Mouse (Mus musculus) urinary bladder, adult 18-20 months (tissue): ENCODE measurements around the gene Dpagt1.
A peak's percentile ranks its signal among the peaks of the same experiment; 100 is the strongest.
"Not testable (repeated sequence)": the region's sequence is repeated elsewhere in the genome, so short reads cannot be mapped to it uniquely, and the experiment has no call there.

Experiments used
- DNase-seq, 2 experiments: peaks; one replicate each; pipeline ENCODE4 v3.0.0; 2022; ENCODE audit warnings: low spot score in 2 of 2, mixed read lengths in 2 of 2

The Dpagt1 gene

DNA sequence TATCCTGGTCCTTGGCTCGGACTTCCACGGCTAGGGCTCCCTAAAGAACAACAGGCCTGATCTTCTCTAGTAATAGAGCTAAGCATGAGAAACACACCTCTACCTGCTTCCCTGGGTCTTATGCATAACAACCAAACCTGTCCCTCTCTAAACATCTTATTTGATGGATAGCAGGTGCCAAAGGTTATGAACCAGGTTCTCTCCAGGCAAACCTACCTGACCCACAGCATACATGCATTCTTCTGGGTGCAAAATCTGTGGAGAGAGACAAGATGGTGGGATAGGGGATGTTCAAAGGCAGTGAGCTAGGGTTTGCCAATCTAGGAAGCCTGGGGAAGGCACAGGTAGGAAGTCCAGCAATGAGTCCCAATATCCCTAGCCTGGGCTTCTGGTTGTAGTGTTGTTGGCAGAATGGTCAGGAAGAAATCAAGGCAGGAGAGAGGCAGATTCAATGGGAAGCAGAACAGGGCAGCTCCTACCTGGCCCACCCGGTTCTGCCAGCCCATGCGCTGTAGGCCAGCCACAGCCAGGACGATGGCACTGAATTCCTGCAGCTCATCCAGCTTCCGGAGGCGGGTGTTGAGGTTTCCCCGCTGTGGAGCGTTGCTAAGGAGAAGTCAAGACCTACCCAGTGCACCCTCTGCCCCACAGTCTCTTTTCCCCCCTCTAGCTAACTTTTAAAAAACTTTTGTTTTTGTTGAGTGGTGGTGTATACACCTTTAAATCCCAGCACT lies 11.8 kb downstream of the Dpagt1 start:
- DNase-seq: no peak

DNA sequence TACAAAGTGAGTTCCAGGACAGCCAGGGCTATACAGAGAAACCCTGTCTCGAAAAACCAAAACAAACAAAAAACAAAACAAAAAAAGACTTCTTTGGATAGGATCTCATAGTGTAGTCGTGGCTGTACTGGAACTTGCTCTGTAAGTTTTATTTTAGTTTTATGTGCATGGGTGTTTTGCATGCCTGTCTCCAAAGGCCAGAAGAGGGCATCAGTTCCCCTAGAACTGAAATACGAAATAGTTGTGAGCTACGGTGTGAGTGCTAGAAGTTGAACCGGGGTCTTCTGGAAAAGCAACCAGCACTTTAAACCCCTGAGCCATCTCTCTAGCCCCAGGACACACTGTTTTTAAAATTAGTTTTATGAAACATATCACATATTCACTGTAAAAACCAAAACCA lies 12.8 kb downstream of the Dpagt1 start:
- DNase-seq: no peak

DNA sequence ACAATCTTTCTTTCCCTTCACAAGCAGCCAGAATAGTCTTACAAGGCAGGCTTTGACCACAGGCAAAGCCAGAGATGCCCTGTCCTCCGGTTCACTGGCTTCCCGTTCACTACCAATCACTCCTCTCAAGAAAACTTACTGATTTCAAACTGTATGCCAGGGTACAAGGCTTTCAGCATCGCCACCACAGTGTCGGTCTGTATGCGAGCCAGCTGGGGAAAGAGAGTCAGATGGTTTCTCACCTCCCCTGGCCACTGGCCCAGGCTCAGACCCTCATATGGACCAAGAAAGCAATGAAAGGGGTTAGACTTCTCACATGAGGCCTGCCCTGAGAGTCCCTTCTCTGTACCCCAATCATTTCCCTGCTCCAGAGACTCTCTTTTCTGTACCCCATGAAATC lies 15.7 kb downstream of the Dpagt1 start:
- no peak for DNase-seq

DNA sequence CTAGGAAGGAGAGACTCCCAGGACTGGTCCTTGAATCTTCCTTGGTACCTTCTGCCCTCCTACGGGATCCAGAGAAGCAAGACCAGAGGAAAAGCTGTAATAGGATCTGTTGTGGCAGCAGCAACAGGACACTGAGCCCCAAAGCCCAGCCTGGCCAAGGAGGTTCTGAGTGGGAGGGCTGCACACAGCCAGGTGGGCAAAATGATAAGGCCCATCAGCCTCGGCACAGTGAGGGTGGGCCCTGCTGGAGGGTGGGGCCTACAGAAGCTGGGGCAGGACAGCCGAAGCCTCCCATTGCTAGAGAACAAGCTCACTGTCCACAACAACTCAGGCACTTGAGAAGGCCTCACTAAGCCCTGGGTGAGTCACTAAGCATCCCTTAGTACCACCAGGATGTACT lies 16.4 kb downstream of the Dpagt1 start:
- no peak for DNase-seq

DNA sequence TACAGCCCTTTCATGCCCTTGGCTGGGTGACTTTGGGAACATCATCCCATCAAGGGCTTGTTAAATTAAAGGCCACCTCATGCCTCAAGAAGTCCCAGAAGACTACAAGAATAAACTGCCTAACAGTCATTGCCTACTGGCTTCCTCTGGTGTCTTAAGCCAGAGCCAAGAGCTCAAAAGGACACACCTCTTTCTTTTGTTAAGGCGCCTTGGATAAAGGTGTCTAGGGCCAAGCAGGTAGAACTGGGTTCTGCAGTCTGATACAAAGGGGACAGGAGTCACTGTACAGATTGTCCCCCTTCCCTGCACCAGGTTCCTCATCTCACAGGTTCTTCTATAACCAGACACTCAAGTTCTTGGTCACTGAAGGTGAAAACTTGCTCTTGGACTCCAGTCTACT lies 16.8 kb downstream of the Dpagt1 start:
- DNase-seq: no peak

DNA sequence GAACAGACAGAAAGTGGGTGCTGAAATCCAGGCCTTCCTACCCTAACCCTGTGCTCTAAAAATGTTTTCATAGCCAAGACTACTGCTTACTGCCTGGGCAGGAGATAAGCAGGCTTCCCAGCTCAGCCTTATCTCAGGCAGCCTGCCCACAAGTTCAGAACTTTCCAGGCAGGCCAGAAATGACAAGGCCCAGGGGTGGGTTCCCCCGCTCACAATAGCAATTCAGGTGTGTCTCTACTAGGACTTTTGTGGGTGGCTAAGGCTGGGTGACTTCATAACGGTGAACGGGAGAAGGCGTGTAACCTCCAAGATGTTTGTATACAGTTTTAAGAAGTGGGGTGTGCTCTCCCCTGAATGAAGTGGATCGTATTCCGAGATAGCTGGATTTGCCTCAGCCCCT lies 17.5 kb downstream of the Dpagt1 start:
- no peak for DNase-seq

DNA sequence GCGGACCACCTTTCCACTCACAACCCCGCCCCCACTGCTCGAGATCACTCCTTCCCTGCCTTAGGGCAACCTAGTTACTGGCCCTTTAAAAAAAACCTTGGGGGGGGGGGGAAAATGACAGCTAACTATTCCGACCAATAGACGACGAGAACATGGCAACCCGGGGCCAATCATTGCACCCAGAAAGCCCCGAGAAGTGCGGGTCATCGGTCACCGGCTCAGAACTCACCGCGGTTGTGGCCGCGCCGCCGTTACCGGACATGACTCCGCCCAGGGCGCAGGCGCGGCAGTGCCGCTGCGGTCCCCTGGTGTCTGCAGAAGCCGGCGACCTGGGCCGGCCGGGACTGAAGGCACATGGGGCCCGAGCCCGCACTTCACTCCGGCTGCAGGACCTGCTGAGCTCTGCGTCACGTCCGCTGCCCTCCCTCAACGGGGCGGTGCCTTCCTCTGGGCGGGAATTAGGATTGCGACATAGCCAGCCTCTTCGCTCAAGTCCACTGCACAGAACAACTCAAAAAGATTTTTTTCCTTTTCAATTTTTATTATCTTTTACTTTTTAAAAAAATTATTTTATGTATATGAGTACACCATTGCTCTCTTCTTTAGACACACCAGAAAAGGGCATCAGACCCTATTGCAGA lies 18.1 kb downstream of the Dpagt1 start, which contains the start of gene Hmbs:
Gene Hmbs (minus strand): TSS at position 448 of the 641 bp plus-strand sequence.
- DNase-seq: peak; percentile 89 to 97

DNA sequence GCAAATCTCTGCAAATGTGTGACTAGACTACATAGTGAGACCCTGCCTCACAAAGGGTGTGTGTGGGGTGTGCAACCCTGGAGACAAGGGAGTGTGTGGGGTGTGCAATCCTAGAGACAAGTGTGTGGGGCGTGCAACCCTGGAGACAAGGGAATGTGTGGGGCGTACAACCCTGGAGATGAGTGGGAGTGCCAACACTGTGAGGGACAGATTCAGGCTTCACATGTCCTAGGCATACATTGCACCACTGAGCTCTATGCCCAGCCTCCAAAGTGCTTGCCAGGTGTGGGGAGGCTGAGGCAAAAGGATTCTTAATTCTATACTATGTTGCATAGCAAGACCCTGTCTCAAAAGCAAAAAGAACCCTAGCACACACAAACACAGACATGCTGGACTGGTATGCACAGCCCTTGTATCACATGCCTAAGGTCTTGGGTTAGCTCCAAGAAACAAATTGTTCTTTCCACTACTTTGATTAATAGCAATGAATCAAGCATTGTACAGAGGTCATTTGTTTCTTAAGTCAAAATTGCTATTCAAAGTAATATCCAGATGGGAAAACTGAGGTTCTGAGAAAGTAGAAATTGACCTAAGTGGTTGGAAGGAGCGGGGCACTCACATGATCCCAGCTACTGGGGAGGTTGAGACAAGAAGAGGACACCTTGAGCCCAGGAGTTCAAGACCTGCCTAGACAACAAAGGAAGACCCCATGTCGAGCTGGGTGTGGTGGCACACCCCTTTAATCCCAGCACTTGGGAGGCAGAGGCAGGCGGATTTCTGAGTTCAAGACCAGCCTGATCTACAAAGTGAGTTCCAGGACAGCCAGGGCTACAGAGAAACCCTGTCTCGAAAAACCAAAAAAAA lies 20.0 kb downstream of the Dpagt1 start:
- no peak for DNase-seq

DNA sequence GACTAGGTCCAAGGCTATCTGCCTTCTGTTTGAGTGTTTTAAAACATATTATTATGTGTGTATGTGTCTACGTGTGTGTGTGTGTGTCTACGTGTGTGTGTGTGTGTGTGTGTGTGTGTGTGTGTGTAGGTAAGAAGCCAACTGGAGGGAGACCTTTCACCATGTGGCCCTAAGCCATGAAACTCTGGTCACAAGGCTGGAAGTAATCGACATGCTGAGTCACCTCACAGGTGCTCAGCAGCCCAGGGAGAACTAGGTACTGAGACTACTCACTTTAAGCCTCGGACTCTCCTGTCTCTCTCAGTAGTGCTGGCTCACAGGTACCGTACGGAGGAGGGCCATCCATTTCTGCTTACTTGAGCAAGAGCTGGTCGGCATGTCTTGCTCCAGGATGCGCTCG lies 21.3 kb downstream of the Dpagt1 start:
- no peak for DNase-seq

DNA sequence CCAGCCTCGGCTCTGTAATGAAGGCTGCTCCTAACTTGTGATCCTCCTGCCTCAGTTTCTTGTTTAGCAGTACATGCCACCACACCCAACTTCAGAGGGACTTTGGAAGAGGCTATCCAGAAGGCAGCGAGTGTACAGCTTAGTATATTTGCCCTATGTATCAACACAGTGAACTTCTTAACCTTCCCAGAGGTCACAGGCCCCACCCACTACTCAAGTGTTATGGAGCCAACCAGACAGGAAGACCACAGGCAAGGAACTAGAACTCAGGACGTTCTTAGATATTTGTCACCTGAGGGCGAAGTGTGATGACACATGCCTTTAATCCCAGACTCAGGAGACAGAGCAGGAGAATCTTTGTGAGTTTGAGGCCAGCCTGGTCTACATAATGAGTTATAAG lies 21.8 kb downstream of the Dpagt1 start:
- DNase-seq: no peak

DNA sequence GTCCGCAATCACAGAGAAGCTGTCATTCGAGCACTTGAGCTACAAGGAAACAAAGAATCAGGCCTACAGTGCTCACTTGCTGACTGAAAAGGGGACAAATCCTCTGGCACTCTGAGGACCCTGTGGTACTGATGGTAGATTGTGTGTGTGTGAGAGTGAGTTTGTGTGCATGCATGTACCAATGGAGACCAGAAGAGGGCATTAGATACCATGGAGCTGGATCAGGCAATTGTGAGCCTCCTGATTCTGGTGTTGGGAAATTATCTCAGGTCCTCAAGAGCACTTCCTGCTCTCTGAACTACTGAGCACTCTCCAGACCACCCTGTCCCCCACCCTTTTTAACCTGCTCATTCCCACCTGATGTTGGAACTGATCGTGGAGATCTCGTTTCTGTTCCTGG lies 22.7 kb downstream of the Dpagt1 start:
- no peak for DNase-seq

DNA sequence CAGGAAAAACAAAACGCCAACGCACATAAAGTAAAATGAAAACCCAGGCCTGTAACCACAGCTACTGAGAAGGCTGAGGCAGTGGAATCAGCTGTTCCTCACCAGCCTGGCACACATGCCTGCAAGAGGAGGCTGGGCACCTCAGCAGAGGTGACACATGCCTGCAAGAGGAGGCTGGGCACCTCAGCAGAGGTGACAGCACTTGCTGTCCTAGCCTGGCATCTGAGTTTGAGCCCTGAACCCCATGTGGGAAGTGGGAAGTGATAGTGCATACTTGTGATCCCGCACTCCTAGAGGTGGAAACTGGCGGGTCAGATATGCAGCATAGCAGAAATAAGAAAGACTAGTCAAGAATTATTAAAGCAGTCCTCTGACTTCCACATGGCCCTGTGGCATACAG lies 25.6 kb downstream of the Dpagt1 start:
- DNase-seq: no peak

DNA sequence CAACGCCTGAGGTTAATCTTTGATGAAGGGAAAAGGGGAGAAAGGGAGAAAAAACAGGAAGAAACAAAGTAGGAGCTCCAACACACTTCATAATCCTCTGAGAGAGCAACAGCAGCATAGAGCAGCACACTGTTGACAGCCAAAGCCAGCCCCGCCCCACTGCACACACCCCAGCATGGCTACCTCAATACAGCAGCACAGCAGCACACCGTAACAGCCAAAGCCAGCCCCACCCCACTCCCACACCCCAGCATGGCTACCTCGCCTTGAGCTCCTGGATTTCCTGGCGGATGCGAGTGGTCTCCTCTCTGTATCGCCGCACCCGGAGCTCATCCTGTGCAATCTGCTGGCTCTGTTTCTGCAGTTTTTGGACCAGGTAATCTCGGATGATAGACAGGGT lies 26.5 kb downstream of the Dpagt1 start:
- DNase-seq: no peak

DNA sequence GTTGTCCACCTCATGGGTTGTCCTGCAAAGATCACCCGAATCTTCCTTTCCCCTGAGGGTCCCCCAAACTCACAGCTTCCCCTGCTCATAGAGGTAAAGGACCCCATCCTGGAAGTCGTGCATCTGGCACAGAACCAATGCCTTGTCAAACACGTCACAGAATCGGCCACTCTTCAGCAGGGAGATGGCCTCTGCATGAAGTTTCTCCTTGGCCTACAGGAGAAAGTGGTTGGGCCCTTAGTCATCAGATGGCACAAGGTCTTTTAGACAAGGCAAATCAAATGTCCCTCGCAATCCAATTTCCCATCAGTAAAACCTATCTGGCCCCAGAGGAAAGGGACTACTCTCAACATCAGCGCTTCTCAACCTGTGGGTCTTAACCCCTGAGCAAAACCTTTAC lies 27.3 kb downstream of the Dpagt1 start:
- no peak for DNase-seq

DNA sequence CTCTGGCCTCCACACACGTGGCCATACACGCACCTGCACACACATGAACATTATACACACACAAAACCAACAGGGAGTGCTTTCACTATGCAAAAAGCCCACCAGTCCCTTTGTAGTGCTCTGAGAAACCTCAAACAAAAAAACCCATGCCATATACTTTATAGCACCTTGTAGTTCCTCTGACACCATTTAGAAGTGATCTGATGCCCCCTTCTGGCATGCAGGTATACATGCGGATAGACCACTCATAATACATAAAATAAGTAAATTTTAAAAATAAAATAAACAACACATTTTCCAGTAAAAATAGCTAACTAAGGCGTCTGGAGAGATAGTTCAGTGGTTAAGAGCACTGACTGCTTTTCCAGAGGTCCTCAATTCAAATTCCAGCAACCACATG lies 31.4 kb downstream of the Dpagt1 start:
- no peak for DNase-seq

DNA sequence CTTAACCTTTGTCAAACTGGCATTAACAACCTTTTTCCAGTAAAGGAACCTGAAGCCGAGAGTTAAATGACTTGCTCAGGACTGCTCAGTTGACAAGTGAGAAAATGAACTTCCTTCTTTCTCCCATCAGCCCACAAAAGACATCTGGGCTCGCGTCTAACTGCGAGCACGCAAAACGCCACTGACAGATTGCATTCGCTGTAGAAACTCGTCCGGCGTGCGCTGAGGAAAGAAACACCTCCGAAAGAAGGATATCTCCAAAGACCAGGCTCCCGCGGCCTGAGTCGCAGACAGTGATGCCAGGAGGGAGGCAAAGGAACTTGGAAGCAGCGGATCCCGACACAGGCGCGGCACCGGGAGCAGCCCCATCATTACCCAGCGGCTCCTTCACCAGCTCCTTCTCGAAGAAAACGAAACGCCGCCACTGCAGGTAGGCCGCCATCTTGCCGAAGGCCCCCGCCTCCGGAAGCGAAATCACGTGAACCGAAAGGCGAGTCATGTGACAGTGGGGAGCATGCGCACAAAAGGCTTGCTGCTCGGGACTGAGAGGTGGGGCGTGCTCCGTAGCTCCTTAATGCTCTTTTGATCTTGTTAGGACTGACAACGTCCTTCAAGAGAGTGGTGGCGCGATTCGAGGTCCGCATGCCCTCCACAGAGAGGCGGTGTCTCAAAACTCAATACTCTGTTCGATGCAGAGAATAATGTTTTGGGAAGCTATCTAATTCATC lies 35.5 kb downstream of the Dpagt1 start, which contains the start of gene Vps11:
Gene Vps11 (minus strand): TSS at position 481 of the 728 bp plus-strand sequence.
- peak; percentile 85 to 92 for DNase-seq

DNA sequence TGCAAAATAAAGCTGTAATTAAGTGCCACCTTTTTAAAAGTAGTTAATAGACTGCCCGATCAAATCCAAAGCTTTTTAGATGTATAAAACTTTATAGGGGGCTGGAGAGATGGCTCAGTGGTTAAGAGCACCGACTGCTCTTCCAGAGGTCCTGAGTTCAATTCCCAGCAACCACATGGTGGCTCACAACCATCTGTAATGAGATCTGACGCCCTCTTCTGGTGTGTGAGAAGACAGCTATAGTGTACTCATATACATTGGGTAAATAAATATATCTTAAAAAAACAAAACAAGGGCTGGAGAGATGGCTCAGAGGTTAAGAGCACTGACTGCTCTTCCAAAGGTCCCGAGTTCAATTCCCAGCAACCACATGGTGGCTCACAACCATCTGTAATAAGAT lies 36.1 kb downstream of the Dpagt1 start:
- not testable (repeated sequence) for DNase-seq

DNA sequence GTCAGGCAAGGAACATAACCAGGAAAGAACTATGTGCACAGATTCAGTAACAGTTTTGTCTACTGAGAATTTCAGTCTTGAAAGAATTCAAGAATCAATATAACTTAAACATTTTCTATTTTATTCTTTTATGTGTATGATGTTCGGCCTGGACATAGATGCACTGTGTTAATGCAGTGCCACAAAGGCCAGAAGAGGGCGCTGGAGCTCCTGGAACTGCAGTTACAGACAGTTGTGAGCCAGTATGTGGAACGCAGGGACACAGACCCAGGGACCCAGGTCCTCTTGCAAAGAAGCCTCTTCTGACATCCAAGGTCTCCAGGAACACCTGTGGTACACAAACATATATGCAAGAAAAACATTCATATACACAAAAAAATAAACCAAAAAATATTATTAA lies 38.7 kb downstream of the Dpagt1 start:
- DNase-seq: no peak

DNA sequence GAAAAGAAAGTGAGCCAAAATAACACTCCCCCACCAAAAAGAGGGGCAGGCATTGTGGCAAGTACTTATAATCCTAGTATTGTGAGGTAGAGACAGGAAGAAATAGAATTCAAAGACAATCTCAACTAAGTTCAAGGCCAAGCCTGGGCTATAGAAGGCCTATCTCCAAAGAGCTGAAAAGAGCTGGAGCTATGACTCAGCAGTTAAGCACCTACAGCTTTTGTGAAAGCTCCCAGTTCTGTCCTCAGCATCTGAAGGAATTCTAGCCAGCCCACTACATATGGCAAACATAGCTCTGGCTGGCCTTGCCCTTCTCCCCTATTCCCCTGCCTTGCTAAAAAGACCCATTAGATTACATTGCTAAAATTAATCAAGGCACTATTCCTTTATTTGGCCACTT lies 47.6 kb downstream of the Dpagt1 start:
- no peak for DNase-seq

DNA sequence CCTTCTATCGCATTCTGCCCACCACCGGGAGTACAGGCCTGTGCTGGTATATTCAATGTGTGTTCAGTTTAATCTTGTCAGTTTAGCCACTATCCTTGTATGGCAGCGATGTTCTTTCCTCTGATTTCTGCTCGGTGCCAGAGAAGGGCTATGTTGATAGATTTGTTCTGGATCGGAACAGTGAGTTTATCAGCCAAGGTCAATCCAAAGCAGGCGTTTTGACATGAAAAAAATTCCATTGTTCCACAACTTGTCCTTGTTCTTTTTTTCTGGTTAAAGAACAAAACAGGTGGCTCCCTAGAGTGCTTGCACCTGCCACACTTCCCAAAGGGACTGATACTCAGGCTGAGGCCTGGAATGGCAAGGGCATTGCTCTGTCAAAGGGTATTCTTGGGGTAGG lies 50.3 kb downstream of the Dpagt1 start:
- no peak for DNase-seq

DNA sequence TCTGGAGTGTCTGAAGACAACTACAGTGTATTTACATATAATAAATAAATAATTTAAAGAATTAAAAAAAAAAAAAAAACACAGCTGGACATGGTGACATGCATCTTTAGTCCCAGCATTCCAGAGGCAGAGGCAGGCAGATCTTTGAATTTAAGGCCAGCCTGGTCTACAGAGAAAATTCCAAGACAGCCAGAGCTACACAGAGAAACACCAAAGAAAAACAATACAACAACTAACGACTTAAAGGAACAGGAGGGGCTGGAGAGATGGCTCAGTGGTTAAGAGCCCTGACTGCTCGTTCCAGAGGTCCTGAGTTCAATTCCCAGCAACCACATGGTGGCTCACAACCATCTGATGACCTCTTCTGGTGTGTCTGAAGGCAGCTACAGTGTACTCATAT lies 51.5 kb downstream of the Dpagt1 start:
- not testable (repeated sequence) for DNase-seq
